Mouse (Mus musculus) bone marrow macrophage, adult 2 months (primary cell): Measurements from ENCODE around the gene Gnb1.

Source experiments
- CTCF ChIP-seq: IDR thresholded peaks from 2 replicates; pipeline ENCODE4 v1.5.1; 2012; ENCODE audit warnings: low read depth, mild to moderate bottlenecking, low read length, moderate library complexity
- POLR2A ChIP-seq: IDR thresholded peaks from 2 replicates; pipeline ENCODE4 v1.6.1; 2012; ENCODE audit warnings: mild to moderate bottlenecking, low read depth, low read length, borderline replicate concordance

DNA sequence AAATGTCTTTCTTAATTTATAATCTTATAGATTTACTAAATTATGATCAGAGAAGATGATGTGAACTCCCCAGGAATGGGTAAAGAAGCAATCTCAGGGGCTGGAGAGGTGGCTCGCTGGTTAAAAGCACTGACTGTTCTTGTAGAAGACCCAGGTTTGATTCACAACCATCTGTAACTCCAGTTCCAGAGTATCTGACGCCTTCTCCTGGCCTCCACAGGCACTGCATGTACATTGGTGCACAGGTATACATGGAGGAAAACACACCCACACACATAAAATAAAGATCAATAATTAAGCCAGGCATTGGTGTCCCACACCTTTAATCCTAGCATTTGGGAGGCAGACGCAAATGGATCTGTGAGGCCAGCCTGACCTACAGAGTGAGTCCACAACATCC lies 48.4 kb upstream of the Gnb1 start:
- no peak for TF ChIP-seq POLR2A
- TF ChIP-seq CTCF = no peak
